8 mouse cellular contexts compared by ENCODE assay signal in genomic region chr2:25663511-25663910, GRCm38 (mm10). TPM values are rescaled to one million over a fixed set of nuclear protein-coding genes. Genes with fewer than 3 reads are reported as not detected.
DNase-seq lines count a peak whose midpoint lies in the region; ATAC-seq and TF ChIP-seq lines count a peak whose summit lies in the region.

No protein-coding gene starts in this region.

- TF ChIP-seq POLR2A in embryonic fibroblast, embryonic 13.5 days (IDR thresholded peaks at IDR 0.05; ENCODE audit: low read depth, low read length), result no peak

- H3K4me3 ChIP-seq in liver, embryonic 12.5 days, result no peak overlapping the region
- no peak overlapping the region for H3K4me3 ChIP-seq in embryonic fibroblast, embryonic 13.5 days (ENCODE audit: insufficient read depth, low read length)

- WGBS in liver, embryonic 12.5 days (ENCODE audit: insufficient replicate concordance), result 55% methylated on average over 1 of the region's 1 CpGs

- no peaks in the 10 kb centered on the region for H3K9me3 ChIP-seq in liver, embryonic 12.5 days (replicated peaks)

- no peak for ATAC-seq in liver, embryonic 12.5 days

- DNase-seq in cerebellum, adult 18-20 months, result peak; percentile 48 to 58
- DNase-seq in cerebellum, adult 9-11 months, result no peak
- DNase-seq in liver, result peak; percentile 46
- peak; percentile 38 for DNase-seq in adrenal gland, adult 8-10 months
- peak; percentile 52 to 62 for DNase-seq in left cerebral cortex, postnatal 14 days (ENCODE audit: low spot score in 2 of 2)
- DNase-seq in right cerebral cortex, postnatal 14 days, result peak; percentile 66

- no peak overlapping the region for H3K9ac ChIP-seq in liver, embryonic 12.5 days

- H3K27ac ChIP-seq in liver, embryonic 12.5 days, result no peak overlapping the region
- no peak overlapping the region for H3K27ac ChIP-seq in embryonic fibroblast, embryonic 13.5 days (ENCODE audit: insufficient read depth, low read length)

- H3K36me3 ChIP-seq in liver, embryonic 12.5 days, result no peaks in the 10 kb centered on the region

- intact Hi-C loops in left cerebral cortex, postnatal 14 days (cut with DNase I), result no loop called here

- H3K4me1 ChIP-seq in liver, embryonic 12.5 days, result no peaks in the 10 kb centered on the region
- H3K4me1 ChIP-seq in embryonic fibroblast, embryonic 13.5 days (ENCODE audit: control insufficient read depth, insufficient read depth, low read length), result peaks cover 7% of the 10 kb centered on the region

- peak; percentile 52; the same call in 1 of the 2 replicates for TF ChIP-seq CTCF in embryonic fibroblast, embryonic 13.5 days (IDR thresholded peaks at IDR 0.05; ENCODE audit: borderline replicate concordance, insufficient read depth, low read length)

- no peak overlapping the region for H3K4me2 ChIP-seq in liver, embryonic 12.5 days

- H3K27me3 ChIP-seq in liver, embryonic 12.5 days (replicated peaks), result no peaks in the 10 kb centered on the region

RNA-seq across cellular contexts. Expression of gene Lcn5, which starts 5.8 kb away (rescaled TPM):
- not detected in 2 replicates for polyA plus RNA-seq in liver, embryonic 12.5 days (2016; fragmentation: Nextera tagmentation; extraction: Ambion mirVana)
- total RNA-seq in adrenal gland, adult 8-10 months (2022), result not detected
- polyA plus RNA-seq in embryonic fibroblast, embryonic 13.5 days (2011; ENCODE audit: insufficient read length, low read depth, missing spikeins), result not detected in 2 replicates
- not detected for total RNA-seq in left cerebral cortex, postnatal 14 days (2021)

RNA-seq across cellular contexts. Expression of gene Lcn8, which starts 10.6 kb away (rescaled TPM):
- not detected in 2 replicates for polyA plus RNA-seq in liver, embryonic 12.5 days (2016; fragmentation: Nextera tagmentation; extraction: Ambion mirVana)
- total RNA-seq in adrenal gland, adult 8-10 months (2022), result not detected
- not detected in 2 replicates for polyA plus RNA-seq in embryonic fibroblast, embryonic 13.5 days (2011; ENCODE audit: insufficient read length, low read depth, missing spikeins)
- not detected for total RNA-seq in left cerebral cortex, postnatal 14 days (2021)

RNA-seq across cellular contexts. Expression of gene Lcn6, which starts 13.1 kb away (rescaled TPM):
- not detected in 2 replicates for polyA plus RNA-seq in liver, embryonic 12.5 days (2016; fragmentation: Nextera tagmentation; extraction: Ambion mirVana)
- not detected for total RNA-seq in adrenal gland, adult 8-10 months (2022)
- not detected in 2 replicates for polyA plus RNA-seq in embryonic fibroblast, embryonic 13.5 days (2011; ENCODE audit: insufficient read length, low read depth, missing spikeins)
- total RNA-seq in left cerebral cortex, postnatal 14 days (2021), result not detected

RNA-seq across cellular contexts. Expression of gene Lcn10, which starts 19.0 kb away (rescaled TPM):
- not detected in 2 replicates for polyA plus RNA-seq in liver, embryonic 12.5 days (2016; fragmentation: Nextera tagmentation; extraction: Ambion mirVana)
- total RNA-seq in adrenal gland, adult 8-10 months (2022), result not detected
- not detected in 2 replicates for polyA plus RNA-seq in embryonic fibroblast, embryonic 13.5 days (2011; ENCODE audit: insufficient read length, low read depth, missing spikeins)
- total RNA-seq in left cerebral cortex, postnatal 14 days (2021), result not detected

RNA-seq across cellular contexts. Expression of gene Fcna, which starts 35.7 kb away (rescaled TPM):
- polyA plus RNA-seq in liver, embryonic 12.5 days (2016; fragmentation: Nextera tagmentation; extraction: Ambion mirVana), result 30.8 and 35.6 TPM in 2 replicates
- total RNA-seq in adrenal gland, adult 8-10 months (2022), result 1 to 10 TPM; 4.7 to 7.0 (median 5.5) TPM
- polyA plus RNA-seq in embryonic fibroblast, embryonic 13.5 days (2011; ENCODE audit: insufficient read length, low read depth, missing spikeins), result not detected in 2 replicates
- 1 to 10 TPM in 1 of 2 experiments, under 1 TPM in 1; 0.72 to 1.1 TPM for total RNA-seq in left cerebral cortex, postnatal 14 days (2021)
